Mouse (Mus musculus) hematopoietic stem cell, adult 5-6 weeks (primary cell): ENCODE results near the gene Palmd. TPM values are rescaled to one million over a fixed set of nuclear protein-coding genes. Genes with fewer than 3 reads are reported as not detected.

Experiments
- ATAC-seq, 2 experiments: fragments of 125-278 bp in 1 of 2; replicated peaks in 1 of 2; 2 replicates each; pipeline ENCODE4 v1.8.0; 2016 to 2017; ENCODE audit warnings: inconsistent platforms in 2 of 2, mild to moderate bottlenecking in 2 of 2, moderate number of reproducible peaks in 2 of 2, low read depth in 1 of 2, moderate TSS enrichment in 1 of 2; ENCODE audit not compliant: low FRiP score in 2 of 2, poor library complexity in 2 of 2, severe bottlenecking in 2 of 2, insufficient read depth in 1 of 2, low TSS enrichment in 1 of 2
- total RNA-seq: library from RNA; stranded (forward); fragments of 172-1452, 232-1000 nt; gene quantifications from 2 replicates; pipeline ENCODE4 v1.2.3, GENCODE M21; 2017

The Palmd gene
- total RNA-seq: not detected in 2 replicates

- ATAC-seq: peak; percentile 24 to 49; a peak in 3 of 4 replicates
These were observed at the start of gene Palmd for GRCm38 (mm10) chr3:116968540-116968997. Gene Palmd, minus strand, starts transcription at chr3:116968987.

- ATAC-seq: no peak
These were observed 41.4 kb upstream of the Palmd start for GRCm38 (mm10) chr3:117010182-117010581.

- ATAC-seq: no peak
These were observed 38.6 kb upstream of the Palmd start for GRCm38 (mm10) chr3:117007340-117007739.

GRCm38 (mm10) chr3:117006636-117007035 is 37.8 kb upstream of the Palmd start:
- ATAC-seq: no peak

- ATAC-seq: no peak
These were observed 34.6 kb upstream of the Palmd start for GRCm38 (mm10) chr3:117003379-117003778.

- no peak; a peak in 1 of 4 replicates for ATAC-seq
These were observed 33.1 kb upstream of the Palmd start for GRCm38 (mm10) chr3:117001686-117002485.

GRCm38 (mm10) chr3:116993011-116993410 is 24.2 kb upstream of the Palmd start:
- no peak for ATAC-seq

- no peak for ATAC-seq
These were observed 22.4 kb upstream of the Palmd start for GRCm38 (mm10) chr3:116991180-116991579.

- ATAC-seq: no peak
These were observed 19.4 kb upstream of the Palmd start for GRCm38 (mm10) chr3:116988221-116988620.

GRCm38 (mm10) chr3:116986451-116986850 is 17.7 kb upstream of the Palmd start:
- ATAC-seq: no peak

- no peak for ATAC-seq
These were observed 17.0 kb upstream of the Palmd start for GRCm38 (mm10) chr3:116985741-116986140.

GRCm38 (mm10) chr3:116985042-116985455 is 16.3 kb upstream of the Palmd start:
- ATAC-seq: no peak

GRCm38 (mm10) chr3:116981811-116982575 is 13.2 kb upstream of the Palmd start:
- peak; percentile 40 to 50; a peak in 2 of 4 replicates for ATAC-seq

- ATAC-seq: no peak
These were observed 999 bp upstream of the Palmd start for GRCm38 (mm10) chr3:116969786-116970185.

GRCm38 (mm10) chr3:116969003-116969402 is 216 bp upstream of the Palmd start:
- no peak for ATAC-seq

- no peak for ATAC-seq
These were observed 820 bp downstream of the Palmd start, which contains the start of gene 4930455H04Rik for GRCm38 (mm10) chr3:116967967-116968366. Gene 4930455H04Rik, plus strand, starts transcription at chr3:116968267.

GRCm38 (mm10) chr3:116967436-116967835 is 1.4 kb downstream of the Palmd start:
- ATAC-seq: no peak

GRCm38 (mm10) chr3:116966800-116967199 is 2.0 kb downstream of the Palmd start:
- no peak for ATAC-seq
